Mouse (Mus musculus) intestine, embryonic 16.5 days (tissue): Measurements from ENCODE around the gene Fuca2. TPM values are rescaled to one million over a fixed set of nuclear protein-coding genes. Genes with fewer than 3 reads are reported as not detected.
A peak's percentile ranks its signal among the peaks of the same experiment; 100 is the strongest.

Experiments used
- ATAC-seq: fragments of 200-750 bp; cut with Nextera tagmentation; 2 replicates; pipeline ENCODE4 v1.8.0; 2017; ENCODE audit warnings: moderate TSS enrichment, moderate library complexity
- H3K27ac ChIP-seq: fragments of 300-500 bp; sonication (generic); 2 replicates; pipeline ENCODE4 v1.5.1; 2014; ENCODE audit warnings: mild to moderate bottlenecking, low read length
- H3K27me3 ChIP-seq: fragments of 300-500 bp; sonication (generic); replicated peaks from 2 replicates; pipeline ENCODE4 v1.6.1; 2014; ENCODE audit warnings: low read length, control low read depth, mixed read lengths; ENCODE audit not compliant: control insufficient read depth, insufficient read depth
- H3K36me3 ChIP-seq: fragments of 300-500 bp; sonication (generic); 2 replicates; pipeline ENCODE4 v1.6.1; 2014; ENCODE audit warnings: low read length, control low read depth; ENCODE audit not compliant: control insufficient read depth, insufficient read depth
- H3K4me1 ChIP-seq: fragments of 300-500 bp; sonication (generic); 2 replicates; pipeline ENCODE4 v1.6.1; 2014; ENCODE audit warnings: low read length, control low read depth, mixed read lengths; ENCODE audit not compliant: control insufficient read depth, insufficient read depth
- H3K4me2 ChIP-seq: fragments of 300-500 bp; sonication (generic); 2 replicates; pipeline ENCODE4 v1.6.1; 2014; ENCODE audit warnings: low read depth, low read length, control low read depth
- H3K4me3 ChIP-seq: fragments of 300-500 bp; sonication (generic); 2 replicates; pipeline ENCODE4 v1.5.1; 2014; ENCODE audit warnings: mild to moderate bottlenecking, low read length
- H3K9ac ChIP-seq: fragments of 300-500 bp; sonication (generic); 2 replicates; pipeline ENCODE4 v1.6.1; 2014; ENCODE audit warnings: low read depth, low read length
- H3K9me3 ChIP-seq: fragments of 300-500 bp; sonication (generic); 2 replicates; pipeline ENCODE4 v1.6.1; 2016; ENCODE audit warnings: low read length, control low read depth; ENCODE audit not compliant: control insufficient read depth
- WGBS: fragments of 180-500 bp; shearing (Covaris S2); extraction: QIAGEN DNeasy Blood & Tissue Kit; methylation state at CpG from one replicate; pipeline ENCODE4 v1.1.7; 2014; 5-methylcytosine and 5-hydroxymethylcytosine counted together
- polyA plus RNA-seq: library from polyadenylated mRNA; unstranded; fragments of >200 nt; fragmentation: Nextera tagmentation; extraction: Ambion mirVana; gene quantifications from 2 replicates; pipeline ENCODE4 v1.2.1, GENCODE M21; 2015

The Fuca2 gene
- polyA plus RNA-seq, 1 experiment from 2014 or later: 232 TPM

GRCm38 (mm10) chr10:13474568-13474955 is 24.8 kb upstream of the Fuca2 start:
- peaks cover 2% of the 10 kb centered on the region; the same call in 1 of the 2 replicates for H3K27me3 ChIP-seq
- H3K9ac ChIP-seq: peak overlapping the region; percentile 85
- peak overlapping the region; percentile 99 for H3K4me2 ChIP-seq
- WGBS: 4% methylated on average over 10 of the region's 10 CpGs
- peaks cover 17% of the 10 kb centered on the region for H3K4me1 ChIP-seq
- H3K27ac ChIP-seq: peak overlapping the region; percentile 70
- no peaks in the 10 kb centered on the region for H3K9me3 ChIP-seq
- ATAC-seq: peak; percentile 84
- H3K36me3 ChIP-seq: no peaks in the 10 kb centered on the region
- H3K4me3 ChIP-seq: peak overlapping the region; percentile 80

- no peak overlapping the region for H3K27ac ChIP-seq
These were observed 24.2 kb upstream of the Fuca2 start for GRCm38 (mm10) chr10:13475121-13475520.

GRCm38 (mm10) chr10:13479341-13479740 is 20.0 kb upstream of the Fuca2 start:
- no peaks in the 10 kb centered on the region for H3K27me3 ChIP-seq
- H3K27ac ChIP-seq: no peak overlapping the region
- no peaks in the 10 kb centered on the region for H3K9me3 ChIP-seq
- peaks cover 9% of the 10 kb centered on the region for H3K4me1 ChIP-seq
- no peaks in the 10 kb centered on the region for H3K36me3 ChIP-seq
- H3K4me2 ChIP-seq: no peak overlapping the region
- no peak overlapping the region for H3K4me3 ChIP-seq
- 78% methylated on average over 6 of the region's 6 CpGs for whole genome bisulfite sequencing
- ATAC-seq: no peak
- no peak overlapping the region for H3K9ac ChIP-seq

More at GRCm38 (mm10) chr10:13475121-13475520, 24.2 kb upstream of the Fuca2 start:
- Histone ChIP-seq H3K4me3 (peak overlapping the region; percentile 80; the same call in 1 of the 2 replicates), H3K27me3 (peaks cover 2% of the 10 kb centered on the region; the same call in 1 of the 2 replicates), H3K4me2 (peak overlapping the region; percentile 99), H3K36me3 (no peaks in the 10 kb centered on the region), H3K9me3 (no peaks in the 10 kb centered on the region), H3K9ac (peak overlapping the region; percentile 85; the same call in 1 of the 2 replicates), H3K4me1 (peaks cover 17% of the 10 kb centered on the region)
- WGBS: 34% methylated on average over 7 of the region's 7 CpGs
- ATAC-seq: no peak

DNA sequence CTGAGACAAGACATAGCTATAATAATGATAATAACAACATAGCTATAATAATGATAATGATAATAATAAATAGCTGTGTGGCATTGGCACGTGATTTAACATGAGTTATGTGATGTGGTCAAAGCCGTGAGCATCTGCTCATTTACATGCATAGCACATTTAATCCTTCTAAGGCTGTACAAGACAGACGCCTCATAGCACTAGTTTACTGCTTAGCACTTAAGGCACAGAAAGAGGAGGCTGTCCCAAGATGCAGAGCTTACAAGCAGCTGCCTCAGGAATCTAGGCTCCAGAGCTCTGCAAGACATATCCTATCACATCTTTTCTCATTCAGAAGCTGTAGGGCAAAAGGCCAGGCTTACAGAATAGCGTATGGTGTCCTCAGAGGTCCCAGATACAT is 13.4 kb upstream of the Fuca2 start:
- 71% methylated on average over 4 of the region's 4 CpGs for WGBS
- no peak overlapping the region for H3K4me3 ChIP-seq
- no peak overlapping the region for H3K9ac ChIP-seq
- no peaks in the 10 kb centered on the region for H3K36me3 ChIP-seq
- no peaks in the 10 kb centered on the region for H3K9me3 ChIP-seq
- no peak for ATAC-seq
- no peaks in the 10 kb centered on the region for H3K27me3 ChIP-seq
- H3K4me1 ChIP-seq: no peaks in the 10 kb centered on the region
- no peak overlapping the region for H3K4me2 ChIP-seq
- H3K27ac ChIP-seq: no peak overlapping the region

GRCm38 (mm10) chr10:13489671-13490070 is 9.7 kb upstream of the Fuca2 start:
- Histone ChIP-seq H3K36me3 (no peaks in the 10 kb centered on the region), H3K27me3 (no peaks in the 10 kb centered on the region), H3K4me1 (no peaks in the 10 kb centered on the region), H3K27ac (no peak overlapping the region), H3K9me3 (no peaks in the 10 kb centered on the region), H3K4me3 (no peak overlapping the region), H3K4me2 (no peak overlapping the region), H3K9ac (no peak overlapping the region)
- 78% methylated on average over 6 of the region's 6 CpGs for WGBS
- no peak for ATAC-seq

DNA sequence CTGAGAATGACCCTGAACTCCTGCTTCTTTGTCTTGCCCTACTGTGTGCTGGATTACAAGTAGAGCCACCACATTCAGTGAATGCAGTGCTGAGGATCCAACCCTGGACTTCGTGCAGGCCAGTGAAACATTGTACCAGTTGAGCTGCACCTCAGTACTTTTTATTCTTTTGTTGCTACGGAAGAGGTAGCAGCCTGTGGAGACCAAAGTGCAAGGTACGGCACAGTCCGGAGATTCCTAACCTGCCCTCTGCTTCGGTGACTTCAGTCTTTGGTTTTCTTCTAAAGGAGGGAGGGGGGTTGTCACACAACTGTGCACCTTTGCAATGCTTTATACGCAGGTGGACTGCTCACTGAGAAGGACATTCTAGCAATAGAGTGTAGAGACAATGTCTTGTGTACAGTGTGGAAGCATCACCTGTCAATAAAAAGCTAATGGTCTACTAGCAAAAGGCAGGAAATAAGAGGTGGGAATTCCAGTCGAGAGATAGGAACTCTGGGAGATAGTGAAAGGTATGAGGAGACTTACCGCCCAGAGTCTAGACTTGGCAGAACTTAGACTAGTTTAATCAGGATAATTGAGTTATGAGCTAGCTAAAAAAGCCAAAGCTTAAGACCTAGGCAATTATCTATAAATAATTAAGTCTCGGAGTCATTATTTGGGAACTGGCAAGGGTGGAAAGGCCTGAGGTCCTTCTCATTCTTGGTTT is 5.2 kb upstream of the Fuca2 start:
- H3K27me3 ChIP-seq: no peaks in the 10 kb centered on the region
- WGBS: 75% methylated on average over 9 of the region's 9 CpGs
- H3K36me3 ChIP-seq: no peaks in the 10 kb centered on the region
- 0 out of 2 replicates have a peak overlapping the region, but pooled peaks have one; percentile 16 for H3K4me2 ChIP-seq
- ATAC-seq: peak; percentile 93
- H3K4me1 ChIP-seq: no peaks in the 10 kb centered on the region
- no peaks in the 10 kb centered on the region for H3K9me3 ChIP-seq
- H3K9ac ChIP-seq: no peak overlapping the region
- H3K4me3 ChIP-seq: no peak overlapping the region
- H3K27ac ChIP-seq: peak overlapping the region; percentile 68; the same call in 1 of the 2 replicates

- WGBS: 78% methylated on average over 3 of the region's 3 CpGs
- Histone ChIP-seq H3K4me3 (no peak overlapping the region), H3K9me3 (no peaks in the 10 kb centered on the region), H3K27ac (no peak overlapping the region), H3K4me1 (peaks cover 4% of the 10 kb centered on the region; the same call in 1 of the 2 replicates), H3K9ac (no peak overlapping the region), H3K4me2 (no peak overlapping the region), H3K27me3 (no peaks in the 10 kb centered on the region), H3K36me3 (no peaks in the 10 kb centered on the region)
- ATAC-seq: no peak
These were observed 3.0 kb upstream of the Fuca2 start for GRCm38 (mm10) chr10:13496315-13496714.

DNA sequence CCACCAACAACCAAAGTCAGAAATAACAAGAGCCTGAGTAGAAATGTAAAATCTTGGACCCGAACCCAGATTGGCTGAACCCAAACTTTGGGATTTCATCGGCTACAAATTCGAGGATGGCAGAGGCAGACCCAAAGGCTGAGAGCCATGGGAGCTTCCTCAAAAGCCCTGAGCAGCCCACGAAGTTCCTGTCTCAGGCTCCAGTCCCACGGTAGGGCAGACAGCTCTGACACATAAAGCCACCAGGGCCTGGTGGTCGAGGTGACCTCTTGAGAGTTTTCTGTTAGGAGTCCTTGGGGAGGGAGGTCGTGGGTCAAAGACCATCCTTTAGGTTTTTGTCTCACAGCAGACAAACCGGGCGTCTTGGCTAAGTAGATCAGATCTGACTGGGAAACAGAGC is 1.1 kb downstream of the Fuca2 start:
- H3K27ac ChIP-seq: peak overlapping the region; percentile 73
- H3K27me3 ChIP-seq: no peaks in the 10 kb centered on the region
- H3K9me3 ChIP-seq: no peaks in the 10 kb centered on the region
- 45% methylated on average over 9 of the region's 9 CpGs for WGBS
- H3K4me3 ChIP-seq: peak overlapping the region; percentile 74
- H3K36me3 ChIP-seq: no peaks in the 10 kb centered on the region
- H3K4me1 ChIP-seq: peaks cover 4% of the 10 kb centered on the region; the same call in 1 of the 2 replicates
- peak overlapping the region; percentile 84 for H3K4me2 ChIP-seq
- peak; percentile 34 for ATAC-seq
- peak overlapping the region; percentile 79 for H3K9ac ChIP-seq

DNA sequence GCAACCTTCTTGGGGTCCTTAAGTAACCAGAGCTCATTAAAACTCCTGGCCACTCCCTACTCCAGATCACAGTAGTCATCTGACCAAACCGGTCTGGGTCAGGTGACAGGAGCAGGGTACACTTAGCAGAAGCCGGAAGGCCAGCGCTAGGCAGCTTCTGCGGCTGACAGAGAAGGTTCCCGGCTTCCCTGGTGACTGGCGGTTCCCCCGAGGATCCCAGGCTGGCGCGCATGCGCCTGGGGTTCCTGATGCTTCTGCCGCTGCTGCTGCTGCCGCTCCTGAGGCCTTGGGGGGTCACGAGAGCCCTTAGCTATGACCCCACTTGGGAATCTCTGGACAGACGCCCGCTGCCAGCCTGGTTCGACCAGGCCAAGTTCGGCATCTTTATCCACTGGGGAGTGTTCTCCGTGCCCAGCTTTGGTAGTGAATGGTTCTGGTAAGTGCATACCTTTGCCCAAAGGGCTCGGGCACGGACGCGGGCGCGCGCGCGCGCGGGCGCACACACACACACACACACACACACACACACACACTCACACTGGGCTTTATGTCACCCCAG is 1.7 kb downstream of the Fuca2 start:
- H3K27me3 ChIP-seq: no peaks in the 10 kb centered on the region
- H3K9me3 ChIP-seq: no peaks in the 10 kb centered on the region
- H3K4me2 ChIP-seq: peak overlapping the region; percentile 84
- H3K27ac ChIP-seq: peak overlapping the region; percentile 73
- H3K4me3 ChIP-seq: peak overlapping the region; percentile 74
- no peaks in the 10 kb centered on the region for H3K36me3 ChIP-seq
- H3K9ac ChIP-seq: peak overlapping the region; percentile 79
- peak; percentile 98 for ATAC-seq
- H3K4me1 ChIP-seq: peaks cover 4% of the 10 kb centered on the region; the same call in 1 of the 2 replicates
- under 1% methylated on average over 30 of the region's 30 CpGs for whole genome bisulfite sequencing
